Mouse (Mus musculus): Measurements from ENCODE around the gene Kmt5b.

DNA sequence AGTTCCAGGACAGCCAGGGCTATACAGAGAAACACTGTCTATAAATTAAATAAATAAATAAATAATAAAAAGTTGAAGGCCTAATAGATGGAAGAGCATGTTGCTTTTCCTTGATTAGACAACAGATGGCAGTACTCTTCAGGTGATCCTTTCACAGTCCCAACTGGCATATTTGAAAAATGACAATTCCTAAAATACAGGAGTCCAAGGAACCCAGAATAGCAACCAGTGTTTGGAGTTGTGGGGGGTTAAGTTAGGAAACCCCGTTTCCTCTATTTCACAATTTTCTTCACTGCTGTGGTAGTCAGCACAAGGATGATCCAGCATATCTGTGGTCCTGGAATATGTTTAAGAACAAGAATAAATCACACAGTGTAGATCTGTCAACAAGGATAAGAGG is 22.9 kb downstream of the Kmt5b start:
- TF ChIP-seq CTCF (IDR thresholded peaks at IDR 0.05; ENCODE audit: low read depth, low read length) (no peak), POLR2A (IDR thresholded peaks at IDR 0.05; ENCODE audit: borderline replicate concordance, low read depth, low read length) (no peak)
